9 mouse cellular contexts compared by ENCODE assay signal in genomic region chr8:121952800-121953199, GRCm38 (mm10). TPM values are rescaled to one million over a fixed set of nuclear protein-coding genes. Genes with fewer than 3 reads are reported as not detected.
DNase-seq lines count a peak whose midpoint lies in the region; ATAC-seq and TF ChIP-seq lines count a peak whose summit lies in the region.
"Had no signal": no experiment of that assay in that cellular context is flagged by ENCODE, and none has a peak within 500 bp of the region (broad histone marks: within the 10 kb centered on the region; RNA-seq: fewer than 3 reads in every experiment).

No protein-coding gene starts in this region.

- DNase-seq in heart, postnatal 0 days (ENCODE audit: low spot score), result no peak
- DNase-seq in heart, postnatal 10 days, result no peak
- DNase-seq in MEL (ENCODE audit: low read depth, low spot score), result peak; percentile 55
- no peak for DNase-seq in liver, embryonic 14.5 days (ENCODE audit: low read depth in 3 of 3, low spot score in 3 of 3)
- no peak for DNase-seq in adrenal gland, postnatal 4 days (ENCODE audit: low spot score in 2 of 2)
- no peak for DNase-seq in layer of hippocampus, adult 9-10 months (ENCODE audit: low spot score)
- no peak for DNase-seq in left cerebral cortex, postnatal 10 days (ENCODE audit: extremely low spot score in 1 of 2, low spot score in 2 of 2)

- H3K4me1 ChIP-seq in heart, postnatal 0 days (ENCODE audit: control insufficient read depth, insufficient read depth), result peaks cover 30% of the 10 kb centered on the region
- peaks cover 14 to 52% of the 10 kb centered on the region in 2 experiments for H3K4me1 ChIP-seq in MEL (ENCODE audit: control insufficient read depth in 1 of 2, insufficient read depth in 2 of 2, low read length in 2 of 2)
- H3K4me1 ChIP-seq in hindbrain, embryonic 13.5 days (replicated peaks), result peaks cover 54% of the 10 kb centered on the region
- peaks cover 38 to 51% of the 10 kb centered on the region in 2 experiments for H3K4me1 ChIP-seq in liver, embryonic 14.5 days (replicated peaks; ENCODE audit: control insufficient read depth in 2 of 2, insufficient read depth in 2 of 2, low read length in 1 of 2)

- WGBS in heart, postnatal 0 days, result 91% methylated on average over 7 of the region's 7 CpGs
- 86% methylated on average over 7 of the region's 7 CpGs for WGBS in hindbrain, embryonic 13.5 days
- WGBS in liver, embryonic 14.5 days (ENCODE audit: insufficient replicate concordance), result 71% methylated on average over 7 of the region's 7 CpGs

- H3K4me3 ChIP-seq in heart, postnatal 0 days (ENCODE audit: low read depth, low read length), result no peak overlapping the region
- peak overlapping the region in 1 of 2 experiments; percentile 26; a peak in 3 of 4 replicates for H3K4me3 ChIP-seq in MEL (ENCODE audit: control insufficient read depth in 1 of 2, insufficient read depth in 1 of 2, low read depth in 2 of 2, low read length in 2 of 2)
- H3K4me3 ChIP-seq in hindbrain, embryonic 13.5 days, result 0 out of 2 replicates have a peak overlapping the region, but pooled peaks have one; percentile 72
- peak overlapping the region in 1 of 2 experiments; percentile 87; a peak in 1 of 4 replicates for H3K4me3 ChIP-seq in liver, embryonic 14.5 days (ENCODE audit: insufficient read depth in 1 of 2, low read depth in 2 of 2, low read length in 2 of 2)

- peak overlapping the region; percentile 17; the same call in 1 of the 2 replicates for H3K9ac ChIP-seq in heart, postnatal 0 days (replicated peaks; ENCODE audit: low read depth, low read length)
- peak overlapping the region; percentile 87 for H3K9ac ChIP-seq in MEL (ENCODE audit: control insufficient read depth, low read depth, low read length, poor library complexity, severe bottlenecking)
- 0 out of 2 replicates have a peak overlapping the region, but pooled peaks have one; percentile 60 for H3K9ac ChIP-seq in hindbrain, embryonic 13.5 days
- peak overlapping the region; percentile 91; the same call in 1 of the 2 replicates for H3K9ac ChIP-seq in liver, embryonic 14.5 days (replicated peaks)

- H3K79me2 ChIP-seq in MEL (ENCODE audit: control insufficient read depth, insufficient read depth, low read length, poor library complexity), result peaks cover 31% of the 10 kb centered on the region

- no peak for TF ChIP-seq EP300 in heart, postnatal 0 days (IDR thresholded peaks at IDR 0.05; ENCODE audit: low read depth)
- TF ChIP-seq EP300 in MEL (IDR thresholded peaks at IDR 0.05; ENCODE audit: low read depth in 1 of 2, low read length in 2 of 2), result 0 out of 4 replicates have a peak, but pooled peaks of 1 of the 2 experiments have one; percentile 25
- no peak for TF ChIP-seq EP300 in liver, embryonic 14.5 days (IDR thresholded peaks at IDR 0.05; ENCODE audit: low read depth)

- ATAC-seq in heart, postnatal 0 days (ENCODE audit: insufficient read depth, low read depth), result no peak
- ATAC-seq in hindbrain, embryonic 13.5 days (ENCODE audit: low FRiP score), result no peak
- ATAC-seq in liver, embryonic 14.5 days (ENCODE audit: insufficient read depth), result no peak

- TF ChIP-seq RAD21 in MEL (IDR thresholded peaks at IDR 0.05; ENCODE audit: low read depth, low read length), result no peak

- no peak for TF ChIP-seq POLR2A in MEL (IDR thresholded peaks at IDR 0.05; ENCODE audit: control insufficient read depth in 1 of 2, insufficient read depth in 1 of 2, low read depth in 1 of 2, low read length in 2 of 2, poor library complexity in 1 of 2)

- H3K36me3 ChIP-seq in heart, postnatal 0 days (replicated peaks; ENCODE audit: control insufficient read depth, insufficient read depth, low read length), result peaks cover 19% of the 10 kb centered on the region
- H3K36me3 ChIP-seq in MEL (ENCODE audit: control insufficient read depth in 1 of 2, insufficient read depth in 2 of 2, low read length in 2 of 2), result peaks cover 0 to 58% of the 10 kb centered on the region in 2 experiments; a peak in 2 of 4 replicates
- peaks cover 20% of the 10 kb centered on the region for H3K36me3 ChIP-seq in hindbrain, embryonic 13.5 days
- peaks cover 3% of the 10 kb centered on the region; the same call in 1 of the 2 replicates for H3K36me3 ChIP-seq in liver, embryonic 14.5 days (replicated peaks; ENCODE audit: control insufficient read depth, insufficient read depth, low read depth)

- no peak for TF ChIP-seq CTCF in heart, postnatal 0 days (IDR thresholded peaks at IDR 0.05; ENCODE audit: low read depth)
- TF ChIP-seq CTCF in MEL (IDR thresholded peaks at IDR 0.05 in 2 of 3, conservative IDR thresholded peaks at IDR 0.05 in 1 of 3; ENCODE audit: control insufficient read depth in 1 of 3, insufficient read depth in 1 of 3, low read depth in 2 of 3, low read length in 3 of 3, poor library complexity in 1 of 3, severe bottlenecking in 1 of 3), result no peak
- TF ChIP-seq CTCF in liver, embryonic 14.5 days (IDR thresholded peaks at IDR 0.05; ENCODE audit: low read depth), result no peak

- H3K27me3 ChIP-seq in heart, postnatal 0 days (ENCODE audit: control insufficient read depth, insufficient read depth, low read length), result no peaks in the 10 kb centered on the region
- no peaks in the 10 kb centered on the region for H3K27me3 ChIP-seq in MEL (ENCODE audit: control insufficient read depth in 1 of 2, insufficient read depth in 2 of 2, low read length in 2 of 2)
- H3K27me3 ChIP-seq in hindbrain, embryonic 13.5 days, result no peaks in the 10 kb centered on the region
- no peaks in the 10 kb centered on the region for H3K27me3 ChIP-seq in liver, embryonic 14.5 days (ENCODE audit: control insufficient read depth, insufficient read depth, low read length)

- H3K27ac ChIP-seq in heart, postnatal 0 days (ENCODE audit: low read depth), result no peak overlapping the region
- peak overlapping the region; percentile 98 for H3K27ac ChIP-seq in MEL (ENCODE audit: control insufficient read depth, low read depth, low read length)
- no peak overlapping the region for H3K27ac ChIP-seq in hindbrain, embryonic 13.5 days
- no peak overlapping the region for H3K27ac ChIP-seq in liver, embryonic 14.5 days

- H3K9me3 ChIP-seq in heart, postnatal 0 days (replicated peaks; ENCODE audit: control insufficient read depth, low read length), result no peaks in the 10 kb centered on the region
- no peaks in the 10 kb centered on the region for H3K9me3 ChIP-seq in MEL (replicated peaks; ENCODE audit: insufficient read depth, low read length)
- H3K9me3 ChIP-seq in hindbrain, embryonic 13.5 days, result no peaks in the 10 kb centered on the region
- H3K9me3 ChIP-seq in liver, embryonic 14.5 days (ENCODE audit: control insufficient read depth, low read length), result no peaks in the 10 kb centered on the region

- no peak overlapping the region for H3K4me2 ChIP-seq in heart, postnatal 0 days (ENCODE audit: low read depth, low read length)
- H3K4me2 ChIP-seq in hindbrain, embryonic 13.5 days, result peak overlapping the region; percentile 92; the same call in 1 of the 2 replicates
- H3K4me2 ChIP-seq in liver, embryonic 14.5 days (ENCODE audit: low read depth), result peak overlapping the region; percentile 93

- intact Hi-C loops in heart, postnatal 10 days (cut with DNase I), result no loop called here
- intact Hi-C loops in left cerebral cortex, postnatal 10 days (cut with DNase I), result no loop called here

TF ChIP-seq in MEL, 35 proteins besides CTCF, POLR2A, EP300 and RAD21:
- TF ChIP-seq CHD1 (IDR thresholded peaks at IDR 0.05; ENCODE audit: low read depth, low read length) (no peak), ZMIZ1 (IDR thresholded peaks at IDR 0.05; ENCODE audit: low read depth, low read length) (peak; percentile 18; the same call in 1 of the 2 replicates), SMC3 (IDR thresholded peaks at IDR 0.05; ENCODE audit: low read depth, low read length) (no peak), ELF1 (IDR thresholded peaks at IDR 0.05; ENCODE audit: low read depth, low read length) (no peak)

RNA-seq across cellular contexts. Expression of gene Banp, which starts 3.2 kb away (rescaled TPM):
- total RNA-seq in heart, postnatal 0 days (2014; rRNA removed; ENCODE audit: low replicate concordance), result 23.0 and 27.9 TPM in 2 replicates
- 10.6 and 17.9 TPM in 2 replicates for polyA plus RNA-seq in heart, postnatal 0 days (2015; fragmentation: Nextera tagmentation; extraction: Ambion mirVana)
- 10 to 100 TPM in 1 of 2 experiments, 1 to 10 TPM in 1; 9.8 to 11.9 TPM for total RNA-seq in heart, postnatal 10 days (2021)
- 19.2 and 20.8 TPM in 2 replicates for total RNA-seq in MEL (2012; rRNA removed)
- 10 to 100 TPM in 1 of 2 experiments, not detected in 1; 28.4 TPM for polyA plus RNA-seq in MEL (2012; ENCODE audit: insufficient read depth in 1 of 2, insufficient read length in 2 of 2, low read depth in 1 of 2, low replicate concordance in 2 of 2, missing spikeins in 1 of 2)
- 50.3 and 59.0 TPM in 2 replicates for polyA plus RNA-seq in hindbrain, embryonic 13.5 days (2015; fragmentation: Nextera tagmentation; extraction: Ambion mirVana)
- 20.8 and 23.0 TPM in 2 replicates for polyA plus RNA-seq in liver, embryonic 14.5 days (2012; rRNA removed)
- 12.0 and 13.6 TPM in 2 replicates for polyA plus RNA-seq in liver, embryonic 14.5 days (2014; fragmentation: Nextera tagmentation; extraction: Ambion mirVana)
- 10 to 100 TPM; 14.0 to 15.7 TPM for total RNA-seq in adrenal gland, postnatal 4 days (2021)
- 10 to 100 TPM; 20.8 to 22.7 TPM for total RNA-seq in left cerebral cortex, postnatal 10 days (2021)

RNA-seq across cellular contexts. Expression of gene Car5a, which starts 8.1 kb away (rescaled TPM):
- not detected in 2 replicates for total RNA-seq in heart, postnatal 0 days (2014; rRNA removed; ENCODE audit: low replicate concordance)
- polyA plus RNA-seq in heart, postnatal 0 days (2015; fragmentation: Nextera tagmentation; extraction: Ambion mirVana), result not detected in 2 replicates
- not detected for total RNA-seq in heart, postnatal 10 days (2021)
- not detected in 2 replicates for total RNA-seq in MEL (2012; rRNA removed)
- under 1 TPM in 1 of 2 experiments, not detected in 1; 0.08 TPM for polyA plus RNA-seq in MEL (2012; ENCODE audit: insufficient read depth in 1 of 2, insufficient read length in 2 of 2, low read depth in 1 of 2, low replicate concordance in 2 of 2, missing spikeins in 1 of 2)
- polyA plus RNA-seq in hindbrain, embryonic 13.5 days (2015; fragmentation: Nextera tagmentation; extraction: Ambion mirVana), result 0.19 and 0.43 TPM in 2 replicates
- polyA plus RNA-seq in liver, embryonic 14.5 days (2012; rRNA removed), result 0.87 and 1.1 TPM in 2 replicates
- 1.3 and 1.4 TPM in 2 replicates for polyA plus RNA-seq in liver, embryonic 14.5 days (2014; fragmentation: Nextera tagmentation; extraction: Ambion mirVana)
- under 1 TPM in 1 of 2 experiments, not detected in 1; 0.76 TPM for total RNA-seq in adrenal gland, postnatal 4 days (2021)
- total RNA-seq in left cerebral cortex, postnatal 10 days (2021), result not detected
- total RNA-seq: megakaryocyte progenitor cell, adult 5-6 weeks had no signal

RNA-seq across cellular contexts. Expression of gene Slc7a5, which starts 45.3 kb away (rescaled TPM):
- 24.7 and 27.1 TPM in 2 replicates for total RNA-seq in heart, postnatal 0 days (2014; rRNA removed; ENCODE audit: low replicate concordance)
- polyA plus RNA-seq in heart, postnatal 0 days (2015; fragmentation: Nextera tagmentation; extraction: Ambion mirVana), result 5.8 and 7.1 TPM in 2 replicates
- 10 to 100 TPM in 1 of 2 experiments, 1 to 10 TPM in 1; 8.6 to 11.3 TPM for total RNA-seq in heart, postnatal 10 days (2021)
- 108 and 164 TPM in 2 replicates for total RNA-seq in MEL (2012; rRNA removed)
- polyA plus RNA-seq in MEL (2012; ENCODE audit: insufficient read depth in 1 of 2, insufficient read length in 2 of 2, low read depth in 1 of 2, low replicate concordance in 2 of 2, missing spikeins in 1 of 2), result 100 to 1,000 TPM in 1 of 2 experiments, 10 to 100 TPM in 1; 55.0 to 263 TPM
- polyA plus RNA-seq in hindbrain, embryonic 13.5 days (2015; fragmentation: Nextera tagmentation; extraction: Ambion mirVana), result 37.9 and 39.7 TPM in 2 replicates
- 40.0 and 40.9 TPM in 2 replicates for polyA plus RNA-seq in liver, embryonic 14.5 days (2012; rRNA removed)
- 36.7 and 40.7 TPM in 2 replicates for polyA plus RNA-seq in liver, embryonic 14.5 days (2014; fragmentation: Nextera tagmentation; extraction: Ambion mirVana)
- 10 to 100 TPM; 56.2 to 59.0 TPM for total RNA-seq in adrenal gland, postnatal 4 days (2021)
- total RNA-seq in left cerebral cortex, postnatal 10 days (2021), result 100 to 1,000 TPM; 132 to 155 TPM

Comparison
In these comparisons a context has a peak if more than half of its experiments do, and no peak if none do; other contexts are left out.
1. H3K9ac ChIP-seq: peak in every context shown above with its lines; median percentile 91 in liver, embryonic 14.5 days; 87 in MEL; 60 in hindbrain, embryonic 13.5 days; 17 in heart, postnatal 0 days.